Mouse (Mus musculus): Measurements from ENCODE around the gene Usp16.

GRCm38 (mm10) chr16:87454419-87455179, at the start of gene Usp16:
- TF ChIP-seq CTCF (IDR thresholded peaks at IDR 0.05; ENCODE audit: low read depth) = no peak
- no peak for TF ChIP-seq EP300 (IDR thresholded peaks at IDR 0.05; ENCODE audit: low read depth)
